Mouse (Mus musculus) embryonic fibroblast, embryonic 13.5 days (primary cell): ENCODE data around the gene Inf2.

ENCODE experiments used
- CTCF ChIP-seq: IDR thresholded peaks from 2 replicates; pipeline ENCODE4 v1.5.1; 2011; ENCODE audit warnings: mild to moderate bottlenecking, control low read depth, low read length, moderate library complexity, borderline replicate concordance; ENCODE audit not compliant: insufficient read depth
- POLR2A ChIP-seq: IDR thresholded peaks from 2 replicates; pipeline ENCODE4 v1.6.1; 2011; ENCODE audit warnings: low read depth, mild to moderate bottlenecking, control low read depth, low read length, moderate library complexity

GRCm38 (mm10) chr12:112563011-112563410 lies 25.6 kb upstream of the Inf2 start:
- TF ChIP-seq CTCF (no peak), POLR2A (no peak)
